13 mouse cellular contexts compared by ENCODE assay signal in genomic region chr10:21228557-21228956, GRCm38 (mm10).
DNase-seq lines count a peak whose midpoint lies in the region; ATAC-seq and TF ChIP-seq lines count a peak whose summit lies in the region.
"Had no signal": no experiment of that assay in that cellular context is flagged by ENCODE, and none has a peak within 500 bp of the region (broad histone marks: within the 10 kb centered on the region; RNA-seq: fewer than 3 reads in every experiment).

No protein-coding gene starts in this region.

- peak overlapping the region; percentile 68 for H3K4me2 ChIP-seq in liver, embryonic 16.5 days (ENCODE audit: low read depth, low read length)
- H3K4me2 ChIP-seq: embryonic facial prominence, embryonic 15.5 days; lung, embryonic 14.5 days had no signal

- no peaks in the 10 kb centered on the region for H3K36me3 ChIP-seq in kidney, adult 2 months (ENCODE audit: control insufficient read depth, insufficient read depth, low read length)
- no peaks in the 10 kb centered on the region for H3K36me3 ChIP-seq in liver, embryonic 16.5 days (ENCODE audit: control insufficient read depth, insufficient read depth)
- H3K36me3 ChIP-seq: embryonic facial prominence, embryonic 15.5 days had no signal

- H3K4me3 ChIP-seq in kidney, adult 2 months (ENCODE audit: insufficient read depth, low read depth, low read length): no peak overlapping the region
- H3K4me3 ChIP-seq in liver, embryonic 16.5 days (ENCODE audit: low read depth, low read length): peak overlapping the region; percentile 36
- H3K4me3 ChIP-seq: embryonic facial prominence, embryonic 15.5 days had no signal

- DNase-seq in kidney, adult 2 months: peak; percentile 5
- no peak for DNase-seq in kidney, adult 18-20 months
- peak; percentile 76 for DNase-seq in MEL-GATA-1-ER (ENCODE audit: extremely low read depth, low read depth)
- DNase-seq in layer of hippocampus, adult 9-11 months: no peak
- no peak for DNase-seq in layer of hippocampus, adult 8-10 months (ENCODE audit: low spot score in 2 of 2)
- no peak for DNase-seq in spleen, postnatal 36 days (ENCODE audit: low spot score in 2 of 2)
- DNase-seq: adrenal gland, postnatal 14 days; B cell, adult 2 months; cerebellum, adult 9-10 months; lung, embryonic 14.5 days had no signal

- 52% methylated on average over 7 of the region's 7 CpGs for WGBS in kidney, adult 2 months
- WGBS in liver, embryonic 16.5 days (ENCODE audit: insufficient replicate concordance): 19% methylated on average over 7 of the region's 7 CpGs

- TF ChIP-seq CTCF in kidney, adult 2 months (conservative IDR thresholded peaks at IDR 0.05; ENCODE audit: insufficient read depth, insufficient read length, low read depth, low read length): no peak

- H3K27me3 ChIP-seq in kidney, adult 2 months (replicated peaks; ENCODE audit: control insufficient read depth, insufficient read depth, low read length): no peaks in the 10 kb centered on the region
- H3K27me3 ChIP-seq in liver, embryonic 16.5 days (ENCODE audit: control insufficient read depth, insufficient read depth, low read depth, low read length): no peaks in the 10 kb centered on the region
- H3K27me3 ChIP-seq: embryonic facial prominence, embryonic 15.5 days had no signal

- ATAC-seq in granulocyte monocyte progenitor cell, adult 5-6 weeks (replicated peaks; ENCODE audit: poor library complexity, severe bottlenecking): peak; percentile 65
- peak; percentile 98 for ATAC-seq in liver, embryonic 16.5 days (ENCODE audit: low read depth)

- H3K9me3 ChIP-seq in liver, embryonic 16.5 days (replicated peaks; ENCODE audit: control insufficient read depth, low read length): 0 out of 2 replicates have a peak, but pooled peaks cover 2% of the 10 kb centered on the region
- H3K9me3 ChIP-seq: embryonic facial prominence, embryonic 15.5 days had no signal

- H3K9ac ChIP-seq in liver, embryonic 16.5 days (ENCODE audit: low read depth, low read length): peak overlapping the region; percentile 48
- H3K9ac ChIP-seq: embryonic facial prominence, embryonic 15.5 days; lung, embryonic 14.5 days had no signal

- no peak overlapping the region for H3K27ac ChIP-seq in kidney, adult 2 months (ENCODE audit: insufficient read depth, low read depth, low read length)
- H3K27ac ChIP-seq in liver, embryonic 16.5 days (ENCODE audit: low read length): peak overlapping the region; percentile 71
- H3K27ac ChIP-seq: embryonic facial prominence, embryonic 15.5 days had no signal

- no peaks in the 10 kb centered on the region for H3K4me1 ChIP-seq in kidney, adult 2 months (ENCODE audit: control insufficient read depth, insufficient read depth, low read length)
- peaks cover 11% of the 10 kb centered on the region for H3K4me1 ChIP-seq in liver, embryonic 16.5 days (ENCODE audit: control insufficient read depth, low read depth, low read length)
- H3K4me1 ChIP-seq: embryonic facial prominence, embryonic 15.5 days had no signal

- TF ChIP-seq POLR2A in kidney, adult 2 months (IDR thresholded peaks at IDR 0.05; ENCODE audit: low read depth, low read length): no peak

Comparison
In these comparisons a context has a peak if more than half of its experiments do, and no peak if none do; other contexts are left out.
1. DNase-seq: peak in kidney, adult 2 months (single experiment) and MEL-GATA-1-ER (single experiment); none in kidney, adult 18-20 months (single experiment), layer of hippocampus, adult 9-11 months (single experiment), layer of hippocampus, adult 8-10 months (0 of 2) and spleen, postnatal 36 days (0 of 2).